Mouse (Mus musculus) lung, postnatal 0 days (tissue): ENCODE data around the gene Slc4a4.

Experiments
- CTCF ChIP-seq: IDR thresholded peaks from 2 replicates; pipeline ENCODE4 v1.5.1; 2016; ENCODE audit warnings: antibody characterized with exemption, mild to moderate bottlenecking
- EP300 ChIP-seq: IDR thresholded peaks from 2 replicates; pipeline ENCODE4 v1.6.1; 2016; ENCODE audit warnings: antibody characterized with exemption, mild to moderate bottlenecking, control low read depth

GRCm38 (mm10) chr5:88928201-88928916 lies 41.7 kb downstream of the Slc4a4 start:
- TF ChIP-seq CTCF (peak; percentile 87), EP300 (no peak)
